Mouse (Mus musculus) hindbrain, postnatal 0 days (tissue): ENCODE data around the gene Cbx1. TPM values are rescaled to one million over a fixed set of nuclear protein-coding genes. Genes with fewer than 3 reads are reported as not detected.
"Not testable (repeated sequence)": the region's sequence is repeated elsewhere in the genome, so short reads cannot be mapped to it uniquely, and the experiment has no call there.

Source experiments
- ATAC-seq: fragments of 200-750 bp; cut with Nextera tagmentation; 2 replicates; pipeline ENCODE4 v1.8.0; 2017; ENCODE audit warnings: mild to moderate bottlenecking, moderate TSS enrichment, moderate library complexity
- DNase-seq: peaks from one replicate; pipeline ENCODE4 v3.0.0-alpha.2; 2015; ENCODE audit warnings: low spot score
- H3K27ac ChIP-seq: fragments of 300-500 bp; sonication (generic); 2 replicates; pipeline ENCODE4 v1.5.1; 2014; ENCODE audit warnings: mild to moderate bottlenecking
- H3K27me3 ChIP-seq: fragments of 300-500 bp; sonication (generic); 2 replicates; pipeline ENCODE4 v1.6.1; 2014; ENCODE audit warnings: low read length, mixed read lengths; ENCODE audit not compliant: insufficient read depth
- H3K36me3 ChIP-seq: fragments of 300-500 bp; sonication (generic); 2 replicates; pipeline ENCODE4 v1.6.1; 2014; ENCODE audit warnings: low read length, mixed read lengths; ENCODE audit not compliant: insufficient read depth
- H3K4me1 ChIP-seq: fragments of 300-500 bp; sonication (generic); 2 replicates; pipeline ENCODE4 v1.6.1; 2014; ENCODE audit warnings: antibody characterized with exemption, low read length, mixed read lengths; ENCODE audit not compliant: insufficient read depth
- H3K4me2 ChIP-seq: fragments of 300-500 bp; sonication (generic); 2 replicates; pipeline ENCODE4 v1.6.1; 2014; ENCODE audit warnings: low read depth, mild to moderate bottlenecking, low read length, moderate library complexity, mixed read lengths
- H3K4me3 ChIP-seq: fragments of 300-500 bp; sonication (generic); 2 replicates; pipeline ENCODE4 v1.5.1; 2014; ENCODE audit warnings: low read length
- H3K9ac ChIP-seq: fragments of 300-500 bp; sonication (generic); replicated peaks from 2 replicates; pipeline ENCODE4 v1.6.1; 2014; ENCODE audit warnings: mild to moderate bottlenecking, low read length, moderate library complexity, mixed read lengths
- H3K9me3 ChIP-seq: fragments of 300-500 bp; sonication (generic); 2 replicates; pipeline ENCODE4 v1.6.1; 2016; ENCODE audit warnings: low read length, mixed read lengths
- CTCF ChIP-seq: IDR thresholded peaks from 2 replicates; pipeline ENCODE4 v1.5.1; 2016; ENCODE audit warnings: antibody characterized with exemption, control low read depth, low read depth
- WGBS: fragments of 180-500 bp; shearing (Covaris S2); extraction: QIAGEN DNeasy Blood & Tissue Kit; methylation state at CpG from one replicate; pipeline ENCODE4 v1.1.7; 2014; 5-methylcytosine and 5-hydroxymethylcytosine counted together
- microRNA counts: library from miRNA; unstranded; fragments of <30 nt; microRNA quantifications from one replicate; lab custom pipeline; 2015
- microRNA-seq, 2 experiments: library from miRNA; unstranded; fragments of <30 nt; microRNA quantifications; one replicate each; pipeline ENCODE4; 2016
- polyA plus RNA-seq: library from polyadenylated mRNA; unstranded; fragments of >200 nt; fragmentation: Nextera tagmentation; extraction: Ambion mirVana; gene quantifications from 2 replicates; pipeline ENCODE4 v1.2.1, GENCODE M21; 2015
- total RNA-seq: library from RNA; depleted of rRNA; stranded (reverse); fragments of >200 nt; gene quantifications from 2 replicates; pipeline ENCODE4 v1.2.3, GENCODE M21; 2014; rRNA removed

The Cbx1 gene
- total and polyA plus RNA-seq, 2 experiments from 2014 or later: 23.1 to 57.2 TPM

- no peak for DNase-seq
- H3K9ac ChIP-seq: no peak overlapping the region
- 25% methylated on average over 8 of the region's 8 CpGs for WGBS
These were observed 51.4 kb downstream of the Cbx1 start for GRCm38 (mm10) chr11:96840290-96840689.

GRCm38 (mm10) chr11:96843627-96844026 lies 54.7 kb downstream of the Cbx1 start:
- 60% methylated on average over 3 of the region's 3 CpGs for WGBS
- no peaks in the 10 kb centered on the region for H3K4me1 ChIP-seq
- DNase-seq: no peak
- H3K27ac ChIP-seq: no peak overlapping the region
- H3K4me2 ChIP-seq: no peak overlapping the region
- no peak overlapping the region for H3K9ac ChIP-seq
- no peak for ATAC-seq
- H3K36me3 ChIP-seq: no peaks in the 10 kb centered on the region
- TF ChIP-seq CTCF: no peak
- no peak overlapping the region for H3K4me3 ChIP-seq
- H3K27me3 ChIP-seq: no peaks in the 10 kb centered on the region
- no peaks in the 10 kb centered on the region for H3K9me3 ChIP-seq

More at GRCm38 (mm10) chr11:96840290-96840689, 51.4 kb downstream of the Cbx1 start:
- H3K27ac ChIP-seq: no peak overlapping the region
- H3K27me3 ChIP-seq: no peaks in the 10 kb centered on the region
- H3K9me3 ChIP-seq: no peaks in the 10 kb centered on the region
- no peaks in the 10 kb centered on the region for H3K4me1 ChIP-seq
- TF ChIP-seq CTCF: no peak
- no peak for ATAC-seq
- no peaks in the 10 kb centered on the region for H3K36me3 ChIP-seq
- H3K4me3 ChIP-seq: no peak overlapping the region
- no peak overlapping the region for H3K4me2 ChIP-seq

- no peak for ATAC-seq
- DNase-seq: no peak
- H3K36me3 ChIP-seq: no peaks in the 10 kb centered on the region
- H3K27me3 ChIP-seq: no peaks in the 10 kb centered on the region
- no peak overlapping the region for H3K9ac ChIP-seq
- 49% methylated on average over 3 of the region's 3 CpGs for WGBS
- H3K9me3 ChIP-seq: no peaks in the 10 kb centered on the region
- H3K27ac ChIP-seq: no peak overlapping the region
- H3K4me3 ChIP-seq: no peak overlapping the region
- no peak overlapping the region for H3K4me2 ChIP-seq
- no peaks in the 10 kb centered on the region for H3K4me1 ChIP-seq
- TF ChIP-seq CTCF: no peak
These were observed 58.3 kb downstream of the Cbx1 start for GRCm38 (mm10) chr11:96847240-96847639.

GRCm38 (mm10) chr11:96848694-96849093 lies 59.8 kb downstream of the Cbx1 start:
- Histone ChIP-seq H3K27me3 (no peaks in the 10 kb centered on the region), H3K4me1 (no peaks in the 10 kb centered on the region), H3K4me3 (no peak overlapping the region), H3K27ac (no peak overlapping the region), H3K36me3 (no peaks in the 10 kb centered on the region), H3K4me2 (no peak overlapping the region), H3K9ac (no peak overlapping the region), H3K9me3 (no peaks in the 10 kb centered on the region)
- ATAC-seq (no peak), DNase-seq (no peak)
- no peak for TF ChIP-seq CTCF
- WGBS: 51% methylated on average over 9 of the region's 9 CpGs

- H3K4me1 ChIP-seq, H3K27me3 ChIP-seq, H3K9ac ChIP-seq, DNase-seq, H3K9me3 ChIP-seq, H3K27ac ChIP-seq, H3K36me3 ChIP-seq, ATAC-seq: not testable (repeated sequence)
- WGBS: 73% methylated on average over 5 of the region's 5 CpGs
- H3K4me3 ChIP-seq: peak overlapping the region; percentile 39; the same call in 1 of the 2 replicates
- H3K4me2 ChIP-seq: peak overlapping the region; percentile 75
These were observed 60.2 kb downstream of the Cbx1 start for GRCm38 (mm10) chr11:96849145-96849544.

GRCm38 (mm10) chr11:96849681-96850467 lies 60.9 kb downstream of the Cbx1 start, which contains the start of gene Copz2:
Gene Copz2 (plus strand): TSS chr11:96849870.
- no peaks in the 10 kb centered on the region for H3K27me3 ChIP-seq
- 2% methylated on average over 56 of the region's 60 CpGs for WGBS
- DNase-seq (no peak), ATAC-seq (0 out of 2 replicates have a peak, but pooled peaks have one; percentile 24)
- no peak within 1 kb of the TSS for H3K27ac ChIP-seq
- no peaks in the 10 kb centered on the region for H3K9me3 ChIP-seq
- H3K4me2 ChIP-seq: peak within 1 kb of the TSS; percentile 75
- H3K9ac ChIP-seq: peak within 1 kb of the TSS; percentile 10; the same call in 1 of the 2 replicates
- no peaks in the 10 kb centered on the region for H3K36me3 ChIP-seq
- H3K4me3 ChIP-seq: peak within 1 kb of the TSS; percentile 39
- no peaks in the 10 kb centered on the region for H3K4me1 ChIP-seq
- no peak for TF ChIP-seq CTCF

GRCm38 (mm10) chr11:96857446-96857845 lies 68.5 kb downstream of the Cbx1 start:
- TF ChIP-seq CTCF: no peak
- H3K4me3 ChIP-seq: no peak overlapping the region
- H3K36me3 ChIP-seq: no peaks in the 10 kb centered on the region
- H3K9me3 ChIP-seq: no peaks in the 10 kb centered on the region
- WGBS: 82% methylated on average over 5 of the region's 5 CpGs
- H3K27ac ChIP-seq: no peak overlapping the region
- H3K9ac ChIP-seq: no peak overlapping the region
- no peaks in the 10 kb centered on the region for H3K27me3 ChIP-seq
- ATAC-seq (no peak), DNase-seq (no peak)
- no peak overlapping the region for H3K4me2 ChIP-seq
- peaks cover 11% of the 10 kb centered on the region; the same call in 1 of the 2 replicates for H3K4me1 ChIP-seq

MicroRNAs within 50 kb of the gene (microRNA counts, 519-probe panel; counts per million panel counts)
- 3,976 counts per million, percentile 70 among the panel's probes with 10 or more counts for microRNA mmu-miR-152 (lab: Ali Mortazavi, UCI)

Small RNAs within 50 kb of the gene (microRNA-seq; reads per million reads assigned to microRNA genes)
- 107 to 109 reads per million in 2 experiments for gene Mir152

Other genes with a start within 250 kb of the Cbx1 start
- gene Snx11, start 11.6 kb upstream of the Cbx1 start, total RNA-seq: 66.0 and 71.4 TPM in 2 replicates
- 36.5 and 40.9 TPM in 2 replicates for gene Snx11, start 11.6 kb upstream of the Cbx1 start, polyA plus RNA-seq
- 91.4 and 92.8 TPM in 2 replicates for gene Nfe2l1, start 40.8 kb downstream of the Cbx1 start, total RNA-seq
- 67.2 and 69.0 TPM in 2 replicates for gene Nfe2l1, start 40.8 kb downstream of the Cbx1 start, polyA plus RNA-seq
- gene Copz2, start 60.7 kb downstream of the Cbx1 start, total RNA-seq: 6.3 and 12.6 TPM in 2 replicates
- gene Copz2, start 60.7 kb downstream of the Cbx1 start, polyA plus RNA-seq: 26.4 and 28.1 TPM in 2 replicates
- 44.9 and 56.5 TPM in 2 replicates for gene Cdk5rap3, start 127.4 kb downstream of the Cbx1 start, total RNA-seq
- gene Cdk5rap3, start 127.4 kb downstream of the Cbx1 start, polyA plus RNA-seq: 77.1 and 87.8 TPM in 2 replicates
- 0.10 and 0.75 TPM in 2 replicates for gene Prr15l, start 139.0 kb downstream of the Cbx1 start, total RNA-seq
- 0.19 and 0.71 TPM in 2 replicates for gene Prr15l, start 139.0 kb downstream of the Cbx1 start, polyA plus RNA-seq
- gene Pnpo, start 154.9 kb downstream of the Cbx1 start, total RNA-seq: 31.5 and 37.2 TPM in 2 replicates
- gene Pnpo, start 154.9 kb downstream of the Cbx1 start, polyA plus RNA-seq: 37.3 and 38.3 TPM in 2 replicates
- gene Sp2, start 193.8 kb downstream of the Cbx1 start, total RNA-seq: 7.3 and 8.8 TPM in 2 replicates
- 11.9 and 14.4 TPM in 2 replicates for gene Sp2, start 193.8 kb downstream of the Cbx1 start, polyA plus RNA-seq
- gene Sp6, start 224.3 kb downstream of the Cbx1 start, total RNA-seq: 0.18 and 0.99 TPM in 2 replicates
- gene Sp6, start 224.3 kb downstream of the Cbx1 start, polyA plus RNA-seq: 0.38 and 0.54 TPM in 2 replicates
- 10.5 and 24.0 TPM in 2 replicates for gene Scrn2, start 240.8 kb downstream of the Cbx1 start, total RNA-seq
- 12.4 and 13.8 TPM in 2 replicates for gene Scrn2, start 240.8 kb downstream of the Cbx1 start, polyA plus RNA-seq